Mouse (Mus musculus) ES-Bruce4 (cell line): ENCODE measurements around the gene Coro2a. TPM values are rescaled to one million over a fixed set of nuclear protein-coding genes. Genes with fewer than 3 reads are reported as not detected.

Experiments used
- H3K27ac ChIP-seq: 2 replicates; pipeline ENCODE4 v1.5.1; 2012; ENCODE audit warnings: low read length, inconsistent platforms; ENCODE audit not compliant: insufficient read depth
- H3K27me3 ChIP-seq: 2 replicates; pipeline ENCODE4 v1.6.1; 2012; ENCODE audit warnings: mild to moderate bottlenecking, low read length, inconsistent platforms; ENCODE audit not compliant: control insufficient read depth, poor library complexity, insufficient read depth, severe bottlenecking
- H3K36me3 ChIP-seq: 2 replicates; pipeline ENCODE4 v1.6.1; 2012; ENCODE audit warnings: inconsistent platforms, mild to moderate bottlenecking, low read length, moderate library complexity; ENCODE audit not compliant: control insufficient read depth, poor library complexity, insufficient read depth, severe bottlenecking
- H3K4me1 ChIP-seq: one replicate; pipeline ENCODE4 v1.8.1; 2011; ENCODE audit warnings: low read length; ENCODE audit not compliant: control insufficient read depth, insufficient read depth
- H3K4me3 ChIP-seq: 2 replicates; pipeline ENCODE4 v1.5.1; 2011; ENCODE audit warnings: low read depth, mild to moderate bottlenecking, low read length
- H3K9ac ChIP-seq: 2 replicates; pipeline ENCODE4 v1.6.1; 2012; ENCODE audit warnings: low read depth, mild to moderate bottlenecking, inconsistent platforms; ENCODE audit not compliant: poor library complexity, severe bottlenecking
- H3K9me3 ChIP-seq: replicated peaks from 2 replicates; pipeline ENCODE4 v1.6.1; 2012; ENCODE audit warnings: mild to moderate bottlenecking, low read length, inconsistent platforms; ENCODE audit not compliant: control insufficient read depth, poor library complexity, insufficient read depth, severe bottlenecking
- CTCF ChIP-seq: IDR thresholded peaks from one replicate; pipeline ENCODE4 v1.8.1; 2011; ENCODE audit warnings: low read depth, low read length
- EP300 ChIP-seq: IDR thresholded peaks from 2 replicates; pipeline ENCODE4 v1.6.1; 2011; ENCODE audit warnings: low read depth, low read length; ENCODE audit not compliant: insufficient read depth
- POLR2A ChIP-seq: IDR thresholded peaks from one replicate; pipeline ENCODE4 v1.8.1; 2011; ENCODE audit warnings: low read length; ENCODE audit not compliant: insufficient read depth
- polyA plus RNA-seq: library from polyadenylated mRNA; stranded (reverse); fragments of >200 nt; gene quantifications from 2 replicates; pipeline ENCODE4 v1.2.4, GENCODE M21; 2011; ENCODE audit warnings: low read depth; ENCODE audit not compliant: missing spikeins, insufficient read depth, insufficient read length

The Coro2a gene
- polyA plus RNA-seq, 1 experiment: 13.1 TPM

- H3K27ac ChIP-seq: no peak overlapping the region
- no peaks in the 10 kb centered on the region for H3K4me1 ChIP-seq
- TF ChIP-seq EP300 (no peak), CTCF (no peak), POLR2A (no peak)
Observed at GRCm38 (mm10) chr4:46569671-46570070, 32.3 kb downstream of the Coro2a start.

GRCm38 (mm10) chr4:46568169-46568568, 33.8 kb downstream of the Coro2a start:
- TF ChIP-seq POLR2A: no peak
- TF ChIP-seq EP300: no peak
- TF ChIP-seq CTCF: no peak
- Histone ChIP-seq H3K4me3 (no peak overlapping the region), H3K9me3 (no peaks in the 10 kb centered on the region), H3K27ac (no peak overlapping the region), H3K4me1 (no peaks in the 10 kb centered on the region), H3K9ac (no peak overlapping the region), H3K36me3 (no peaks in the 10 kb centered on the region), H3K27me3 (no peaks in the 10 kb centered on the region)

More at GRCm38 (mm10) chr4:46569671-46570070, 32.3 kb downstream of the Coro2a start:
- H3K9me3 ChIP-seq: no peaks in the 10 kb centered on the region
- no peaks in the 10 kb centered on the region for H3K27me3 ChIP-seq
- no peak overlapping the region for H3K4me3 ChIP-seq
- no peaks in the 10 kb centered on the region for H3K36me3 ChIP-seq
- no peak overlapping the region for H3K9ac ChIP-seq

DNA sequence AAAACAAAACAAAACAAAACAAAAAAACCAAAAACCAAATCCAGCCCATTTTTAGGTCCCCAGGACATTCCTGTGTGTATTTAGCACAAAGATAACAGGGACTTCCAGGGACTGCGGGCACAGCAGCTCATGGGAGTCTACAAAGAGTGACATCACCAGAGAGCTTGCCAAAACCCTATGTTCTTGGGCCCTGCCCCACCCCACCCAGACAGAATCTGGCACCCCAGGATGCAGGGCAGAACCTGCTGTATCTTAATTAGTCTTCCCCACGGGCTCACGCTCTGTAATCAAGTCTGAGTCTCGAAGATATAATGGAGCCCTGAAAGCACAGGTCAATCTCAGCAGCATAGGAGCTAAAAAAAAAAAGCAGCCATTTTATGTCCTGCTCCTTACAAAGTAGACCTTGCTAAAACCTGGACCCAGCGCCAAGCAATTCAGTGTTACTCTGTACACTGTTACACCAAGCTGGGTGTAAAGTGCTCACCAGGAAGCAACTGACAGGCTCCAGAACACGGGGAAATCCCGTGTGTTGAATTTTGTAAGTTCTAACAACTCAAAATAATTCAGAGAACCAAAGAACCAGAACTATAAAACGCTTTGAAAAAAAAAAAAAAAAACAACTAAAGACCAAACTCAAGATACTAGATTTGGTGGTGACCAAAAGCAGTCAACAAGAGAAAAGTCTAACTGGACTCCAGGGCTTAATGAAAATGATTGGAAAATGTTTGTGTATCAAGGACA, 34.9 kb downstream of the Coro2a start:
- Histone ChIP-seq H3K36me3 (no peaks in the 10 kb centered on the region), H3K9me3 (no peaks in the 10 kb centered on the region), H3K27me3 (no peaks in the 10 kb centered on the region), H3K9ac (no peak overlapping the region), H3K27ac (no peak overlapping the region), H3K4me3 (no peak overlapping the region), H3K4me1 (no peaks in the 10 kb centered on the region)
- no peak for TF ChIP-seq POLR2A
- no peak for TF ChIP-seq EP300
- no peak for TF ChIP-seq CTCF

GRCm38 (mm10) chr4:46565393-46565955, 36.5 kb downstream of the Coro2a start:
- H3K27me3 ChIP-seq: no peaks in the 10 kb centered on the region
- no peak overlapping the region for H3K4me3 ChIP-seq
- no peaks in the 10 kb centered on the region for H3K9me3 ChIP-seq
- TF ChIP-seq POLR2A: no peak
- no peak for TF ChIP-seq EP300
- no peak for TF ChIP-seq CTCF
- H3K27ac ChIP-seq: no peak overlapping the region
- H3K36me3 ChIP-seq: no peaks in the 10 kb centered on the region
- no peaks in the 10 kb centered on the region for H3K4me1 ChIP-seq
- H3K9ac ChIP-seq: no peak overlapping the region

- no peak overlapping the region for H3K27ac ChIP-seq
- H3K9me3 ChIP-seq: no peaks in the 10 kb centered on the region
- no peaks in the 10 kb centered on the region for H3K36me3 ChIP-seq
- no peak overlapping the region for H3K4me3 ChIP-seq
- no peaks in the 10 kb centered on the region for H3K4me1 ChIP-seq
- H3K27me3 ChIP-seq: no peaks in the 10 kb centered on the region
- H3K9ac ChIP-seq: no peak overlapping the region
- no peak for TF ChIP-seq CTCF
- TF ChIP-seq POLR2A: no peak
- TF ChIP-seq EP300: no peak
Observed at GRCm38 (mm10) chr4:46564247-46564646, 37.8 kb downstream of the Coro2a start.

DNA sequence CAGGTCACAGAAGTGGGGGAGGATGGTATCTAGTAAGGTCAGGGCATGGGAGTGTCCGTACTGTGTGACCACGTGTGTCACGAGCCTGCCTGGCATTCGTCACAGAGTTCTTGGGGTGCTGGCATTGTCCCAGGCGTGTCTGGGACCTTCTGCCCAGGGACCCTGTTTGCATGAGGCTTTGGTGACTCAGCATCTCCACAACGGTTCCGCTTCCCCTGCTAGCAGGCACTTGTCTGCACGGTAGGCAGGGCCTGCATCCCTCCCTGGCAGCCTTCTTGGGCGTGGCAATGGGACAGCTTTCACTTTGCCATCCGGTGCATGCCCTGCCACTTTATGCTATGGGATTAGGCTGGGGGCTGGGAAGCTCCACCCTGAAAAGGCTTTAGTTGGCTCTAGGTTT, 38.2 kb downstream of the Coro2a start:
- no peak overlapping the region for H3K9ac ChIP-seq

More for the DNA sequence above, 38.2 kb downstream of the Coro2a start:
- Histone ChIP-seq H3K9me3 (no peaks in the 10 kb centered on the region), H3K4me1 (no peaks in the 10 kb centered on the region), H3K27ac (no peak overlapping the region), H3K4me3 (no peak overlapping the region), H3K36me3 (no peaks in the 10 kb centered on the region), H3K27me3 (no peaks in the 10 kb centered on the region)
- TF ChIP-seq CTCF: no peak
- no peak for TF ChIP-seq EP300
- TF ChIP-seq POLR2A: no peak
